Mouse (Mus musculus) right cerebral cortex, postnatal 4 days (tissue): ENCODE results near the gene 5730455P16Rik.
"Not testable (repeated sequence)": the region's sequence is repeated elsewhere in the genome, so short reads cannot be mapped to it uniquely, and the experiment has no call there.

Source experiments
- DNase-seq: peaks from one replicate; pipeline ENCODE4 v3.0.0-alpha.2; 2022

The 5730455P16Rik gene

DNA sequence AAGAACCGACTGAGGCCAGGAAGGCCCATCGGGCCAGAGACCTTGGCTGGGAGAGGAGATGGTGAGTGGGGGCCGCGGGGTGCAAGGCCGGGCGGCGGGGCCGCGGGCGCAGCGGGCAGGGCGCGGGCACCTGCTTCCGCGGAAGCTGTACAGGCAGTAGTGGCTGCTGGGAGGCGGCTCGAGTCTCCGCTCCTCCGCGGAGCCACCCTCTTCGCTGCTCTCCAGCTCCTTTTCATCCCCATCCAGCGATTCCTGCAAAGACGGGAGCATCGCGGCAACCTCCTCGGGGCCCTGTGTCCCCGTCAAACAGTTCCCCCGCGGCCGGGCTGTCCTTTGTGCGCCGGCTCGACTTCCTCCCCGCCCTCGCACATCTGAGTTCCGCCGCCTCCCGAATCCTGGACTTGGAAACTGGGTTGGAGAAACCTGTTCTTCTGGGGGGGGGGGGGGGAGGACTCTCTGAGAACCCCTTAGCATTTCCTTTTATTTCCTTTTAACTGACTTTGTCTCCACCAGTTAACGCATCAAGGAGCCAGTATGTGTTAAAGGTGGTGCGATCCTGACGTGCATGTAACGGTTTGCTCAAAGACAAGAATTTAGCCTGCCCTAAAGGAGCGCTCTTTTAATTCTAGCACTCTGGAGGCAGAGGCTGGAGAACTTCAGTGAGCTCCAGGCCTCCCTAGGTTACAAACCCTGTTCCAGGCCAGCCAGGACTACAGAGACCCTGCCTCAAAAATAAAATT, at the start of gene 5730455P16Rik:
Gene 5730455P16Rik, minus strand, starts transcription at position 323 of the 740 bp plus-strand sequence.
- DNase-seq, result peak; percentile 88

DNA sequence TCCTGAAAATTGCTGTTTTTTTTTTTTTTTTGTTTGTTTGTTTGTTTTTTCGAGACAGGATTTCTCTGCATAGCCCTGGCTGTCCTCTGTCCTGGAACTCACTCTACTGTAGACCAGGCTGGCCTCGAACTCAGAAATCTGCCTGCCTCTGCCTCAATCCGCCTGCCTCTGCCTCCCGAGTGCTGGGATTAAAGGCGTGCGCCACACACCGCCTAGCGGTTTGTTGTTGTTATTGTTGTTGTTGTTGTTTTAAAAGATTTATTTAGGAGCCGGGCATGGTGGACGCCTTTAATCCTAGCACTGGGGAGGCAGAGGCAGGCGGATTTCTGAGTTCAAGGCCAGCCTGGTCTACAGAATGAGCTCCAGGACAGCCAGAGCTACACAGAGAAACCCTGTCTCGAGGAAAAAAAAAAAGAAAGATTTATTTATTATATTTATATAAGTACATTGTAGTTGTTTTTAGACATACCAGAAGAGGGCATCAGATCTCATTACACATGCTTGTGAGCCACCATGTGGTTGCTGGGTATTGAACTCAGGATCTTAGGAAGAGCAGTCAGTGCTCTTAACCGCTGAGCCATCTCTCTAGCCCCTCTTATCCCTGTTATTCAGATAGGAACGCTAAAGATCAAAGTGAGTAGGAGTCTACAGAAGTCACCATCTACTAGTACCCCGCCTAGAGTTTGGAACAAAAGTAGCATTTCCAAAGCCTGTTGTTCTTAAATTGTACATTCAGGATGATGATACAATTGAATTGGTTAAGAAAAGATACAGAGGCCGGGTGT, 48.4 kb upstream of the 5730455P16Rik start:
- DNase-seq, result not testable (repeated sequence)

DNA sequence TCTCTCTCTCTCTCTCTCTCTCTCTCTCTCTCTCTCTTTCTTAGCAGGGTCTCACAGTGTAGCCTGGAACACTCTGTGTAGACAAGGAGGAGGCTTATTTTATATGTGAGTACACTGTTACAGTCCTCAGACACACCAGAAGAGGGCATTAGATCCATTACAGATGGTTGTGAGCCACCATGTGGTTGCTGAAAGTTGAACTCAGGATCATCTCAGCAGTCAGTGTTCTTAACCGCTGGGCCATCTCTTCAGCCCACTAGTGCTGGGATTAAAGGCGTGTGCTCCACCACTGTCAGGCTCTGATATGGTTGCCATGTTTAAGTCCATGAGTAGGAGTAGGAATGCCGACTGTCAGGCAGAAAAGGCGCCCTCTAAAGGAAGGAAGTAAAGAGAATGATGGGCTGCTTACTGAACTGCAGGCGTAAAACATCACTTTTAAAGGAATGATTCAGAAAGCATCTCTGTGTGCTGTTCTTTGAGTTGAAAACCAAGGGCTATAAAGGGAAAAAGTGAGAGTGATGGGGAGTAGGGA, 47.5 kb upstream of the 5730455P16Rik start:
- no peak for DNase-seq

GRCm38 (mm10) chr11:80424691-80425090, 46.9 kb upstream of the 5730455P16Rik start:
- DNase-seq, result no peak

- no peak for DNase-seq
Measured at GRCm38 (mm10) chr11:80421421-80422047, 43.7 kb upstream of the 5730455P16Rik start.

DNA sequence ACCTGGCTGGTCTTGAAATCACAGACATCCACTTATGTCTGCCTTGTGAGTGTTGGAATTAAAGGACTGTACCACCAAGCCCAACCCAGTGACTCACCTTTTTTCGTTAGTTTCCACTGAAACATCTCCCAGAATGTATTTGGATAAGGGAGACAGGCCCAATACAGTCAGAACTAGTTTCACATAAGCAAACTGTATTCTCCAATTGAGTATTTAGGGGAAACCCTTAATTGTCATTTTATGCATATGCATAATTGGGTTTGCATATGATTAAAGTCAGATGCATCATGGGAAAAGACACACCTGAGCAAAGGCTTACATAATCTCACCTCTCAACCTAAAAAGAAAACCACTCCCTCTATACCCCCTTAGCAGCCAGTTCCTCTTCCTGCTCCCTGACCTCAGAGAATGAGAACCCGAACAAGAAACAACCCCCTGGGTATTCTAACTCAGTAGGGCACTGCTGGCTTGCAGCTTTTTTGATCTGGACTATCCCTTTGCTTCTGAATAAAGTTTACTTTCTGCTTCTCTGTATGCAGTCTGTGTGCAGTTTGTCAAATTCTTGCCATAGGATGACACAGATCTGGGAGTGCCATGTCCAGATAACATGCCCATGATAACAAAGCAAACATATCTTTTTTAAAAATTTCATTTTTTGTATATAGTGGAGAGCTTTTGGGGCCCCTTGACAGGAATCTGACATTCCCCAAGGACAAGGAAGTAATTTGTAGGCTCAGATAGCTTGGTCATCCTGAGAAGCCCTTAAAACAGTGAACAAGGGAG, 42.6 kb upstream of the 5730455P16Rik start:
- no peak for DNase-seq

GRCm38 (mm10) chr11:80419743-80420142, 41.9 kb upstream of the 5730455P16Rik start:
- no peak for DNase-seq

GRCm38 (mm10) chr11:80417085-80417484, 39.3 kb upstream of the 5730455P16Rik start:
- no peak for DNase-seq

GRCm38 (mm10) chr11:80410377-80410776, 32.5 kb upstream of the 5730455P16Rik start:
- no peak for DNase-seq

DNA sequence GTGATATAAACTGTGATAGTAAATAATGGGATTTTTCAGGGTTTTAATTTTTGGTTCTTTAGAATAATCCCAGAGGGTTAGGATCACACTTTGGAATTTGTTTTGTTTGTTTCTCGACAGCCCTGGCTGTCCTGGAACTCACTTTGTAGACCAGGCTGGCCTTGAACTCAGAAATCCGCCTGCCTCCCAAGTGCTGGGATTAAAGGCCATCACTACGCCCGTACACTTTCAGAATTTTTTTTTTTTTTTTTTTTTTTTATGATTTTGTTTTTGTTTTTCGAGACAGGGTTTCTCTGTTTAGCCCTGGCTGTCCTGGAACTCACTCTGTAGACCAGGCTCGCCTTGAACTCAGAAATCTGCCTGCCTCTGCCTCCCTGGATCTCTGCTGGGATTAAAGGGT, 30.0 kb upstream of the 5730455P16Rik start:
- DNase-seq, result not testable (repeated sequence)

DNA sequence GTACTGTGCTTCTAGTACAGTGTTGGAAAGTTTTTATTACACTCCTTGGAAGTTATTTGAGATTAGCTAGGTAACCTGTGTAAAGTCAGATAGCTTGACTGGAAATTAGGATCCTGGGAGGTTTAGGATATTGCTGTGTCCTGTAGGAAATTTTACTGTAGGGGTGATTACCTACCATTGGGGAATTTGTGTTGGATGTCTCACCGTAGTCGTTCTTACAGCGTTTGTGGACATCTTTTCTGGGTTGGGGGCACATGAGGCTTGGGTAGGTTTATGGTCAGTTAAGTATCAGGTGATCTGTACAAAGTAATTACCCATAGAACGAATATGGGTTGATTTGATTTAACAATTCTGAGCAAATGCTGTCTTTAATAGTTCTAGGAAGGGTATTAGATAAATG, 18.8 kb upstream of the 5730455P16Rik start:
- DNase-seq, result no peak

DNA sequence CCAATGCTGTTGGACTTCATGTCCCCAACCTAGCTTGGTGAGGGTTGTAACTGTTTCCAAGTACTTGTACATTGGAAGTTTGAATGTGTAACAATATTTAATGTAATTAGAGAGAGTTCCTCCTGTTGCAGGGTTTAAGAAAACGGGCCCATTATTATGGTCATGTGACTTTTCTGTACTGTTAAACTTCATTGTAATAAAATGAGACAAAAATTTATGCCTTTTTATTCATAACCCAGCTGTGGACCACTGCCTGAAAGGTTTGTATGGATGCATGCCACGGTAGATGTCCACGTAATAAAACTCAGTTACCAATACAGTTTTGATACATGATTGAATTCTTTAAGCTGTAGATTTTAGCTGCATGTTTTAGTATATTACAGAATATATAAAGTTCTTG, 18.1 kb upstream of the 5730455P16Rik start:
- no peak for DNase-seq

- DNase-seq, result no peak
Measured at GRCm38 (mm10) chr11:80391407-80392120, 13.7 kb upstream of the 5730455P16Rik start.

GRCm38 (mm10) chr11:80389885-80390284, 12.1 kb upstream of the 5730455P16Rik start:
- no peak for DNase-seq

GRCm38 (mm10) chr11:80386790-80387189, 9.0 kb upstream of the 5730455P16Rik start:
- no peak for DNase-seq

DNA sequence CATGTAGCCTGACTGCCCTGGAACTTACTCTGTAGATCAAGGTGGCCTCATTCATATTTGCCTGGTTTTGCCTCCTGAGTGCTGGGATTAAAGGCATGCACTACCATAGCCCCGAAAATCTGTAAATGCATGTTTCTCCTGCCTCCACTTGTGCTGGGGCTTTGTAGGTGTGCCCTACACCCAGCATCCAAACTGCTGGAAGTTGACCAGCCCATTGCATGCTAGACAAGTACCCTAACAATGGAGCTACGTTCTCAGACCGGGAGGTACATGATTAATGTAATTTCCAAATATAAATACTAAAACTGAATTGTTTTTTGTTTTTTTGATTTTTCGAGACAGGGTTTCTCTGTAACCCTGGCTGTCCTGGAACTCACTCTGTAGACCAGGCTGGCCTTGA, 7.2 kb upstream of the 5730455P16Rik start:
- no peak for DNase-seq

DNA sequence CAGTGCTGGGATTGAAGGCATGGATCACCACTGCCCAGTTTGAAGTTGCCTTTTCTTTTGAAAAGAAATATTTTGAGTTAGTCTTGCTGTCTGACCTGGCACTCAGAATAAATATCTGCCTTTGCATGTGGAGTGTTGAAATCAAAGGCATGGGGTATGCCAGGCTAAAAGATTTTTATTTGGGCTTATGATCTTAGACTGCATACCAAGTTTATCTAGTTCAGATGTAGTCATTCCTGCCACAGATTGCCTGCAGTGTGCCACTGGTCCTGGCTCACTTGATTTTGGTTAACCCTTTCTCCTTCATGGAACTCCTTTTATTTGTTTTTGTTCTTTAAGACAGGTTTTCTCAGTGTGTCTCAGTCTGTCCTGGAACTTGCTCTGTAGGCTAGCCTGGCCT, 6.6 kb upstream of the 5730455P16Rik start:
- no peak for DNase-seq

GRCm38 (mm10) chr11:80383626-80384046, 5.8 kb upstream of the 5730455P16Rik start:
- DNase-seq, result no peak

GRCm38 (mm10) chr11:80383019-80383625, 5.3 kb upstream of the 5730455P16Rik start, which contains the start of gene Zfp207:
TSS of gene Zfp207 (plus strand) at chr11:80383279.
- peak; percentile 97 for DNase-seq

GRCm38 (mm10) chr11:80382626-80383018, 4.8 kb upstream of the 5730455P16Rik start:
- DNase-seq, result peak; percentile 13

GRCm38 (mm10) chr11:80379184-80379583, 1.4 kb upstream of the 5730455P16Rik start:
- DNase-seq, result not testable (repeated sequence)
